Mouse (Mus musculus) stomach, embryonic 14.5 days (tissue): ENCODE results near the gene Pspn. TPM values are rescaled to one million over a fixed set of nuclear protein-coding genes. Genes with fewer than 3 reads are reported as not detected.

ENCODE experiments used
- ATAC-seq: fragments of 200-750 bp; cut with Nextera tagmentation; 2 replicates; pipeline ENCODE4 v1.8.0; 2017; ENCODE audit warnings: low read depth, moderate TSS enrichment; ENCODE audit not compliant: insufficient number of reproducible peaks, insufficient read depth, low FRiP score
- H3K27ac ChIP-seq: fragments of 300-500 bp; sonication (generic); 2 replicates; pipeline ENCODE4 v1.5.1; 2014; ENCODE audit warnings: mild to moderate bottlenecking, low read length, moderate library complexity, mixed read lengths
- H3K27me3 ChIP-seq: fragments of 300-500 bp; sonication (generic); 2 replicates; pipeline ENCODE4 v1.6.1; 2014; ENCODE audit warnings: low read length, control low read depth, mixed read lengths; ENCODE audit not compliant: control insufficient read depth, insufficient read depth
- H3K36me3 ChIP-seq: fragments of 300-500 bp; sonication (generic); 2 replicates; pipeline ENCODE4 v1.6.1; 2014; ENCODE audit warnings: mild to moderate bottlenecking, control low read depth, low read length, moderate library complexity, mixed read lengths; ENCODE audit not compliant: control insufficient read depth, insufficient read depth
- H3K4me1 ChIP-seq: fragments of 300-500 bp; sonication (generic); 2 replicates; pipeline ENCODE4 v1.6.1; 2014; ENCODE audit warnings: low read length, control low read depth, mixed read lengths; ENCODE audit not compliant: control insufficient read depth, insufficient read depth
- H3K4me2 ChIP-seq: fragments of 300-500 bp; sonication (generic); replicated peaks from 2 replicates; pipeline ENCODE4 v1.6.1; 2014; ENCODE audit warnings: low read depth, low read length, control low read depth
- H3K4me3 ChIP-seq: fragments of 300-500 bp; sonication (generic); 2 replicates; pipeline ENCODE4 v1.5.1; 2014; ENCODE audit warnings: low read depth, low read length, control low read depth
- H3K9ac ChIP-seq: fragments of 300-500 bp; sonication (generic); replicated peaks from 2 replicates; pipeline ENCODE4 v1.6.1; 2014; ENCODE audit warnings: low read depth, mild to moderate bottlenecking, control low read depth, low read length, moderate library complexity, mixed read lengths
- H3K9me3 ChIP-seq: fragments of 300-500 bp; sonication (generic); 2 replicates; pipeline ENCODE4 v1.6.1; 2016; ENCODE audit warnings: low read depth, low read length, control low read depth; ENCODE audit not compliant: control insufficient read depth
- WGBS: fragments of 180-500 bp; shearing (Covaris S2); extraction: QIAGEN DNeasy Blood & Tissue Kit; methylation state at CpG from one replicate; pipeline ENCODE4 v1.1.7; 2014; 5-methylcytosine and 5-hydroxymethylcytosine counted together
- polyA plus RNA-seq: library from polyadenylated mRNA; unstranded; fragments of >200 nt; fragmentation: Nextera tagmentation; extraction: Ambion mirVana; gene quantifications from 2 replicates; pipeline ENCODE4 v1.2.1, GENCODE M21; 2014

Gene Pspn
- polyA plus RNA-seq, 1 experiment from 2014 or later: 1.0 TPM

DNA sequence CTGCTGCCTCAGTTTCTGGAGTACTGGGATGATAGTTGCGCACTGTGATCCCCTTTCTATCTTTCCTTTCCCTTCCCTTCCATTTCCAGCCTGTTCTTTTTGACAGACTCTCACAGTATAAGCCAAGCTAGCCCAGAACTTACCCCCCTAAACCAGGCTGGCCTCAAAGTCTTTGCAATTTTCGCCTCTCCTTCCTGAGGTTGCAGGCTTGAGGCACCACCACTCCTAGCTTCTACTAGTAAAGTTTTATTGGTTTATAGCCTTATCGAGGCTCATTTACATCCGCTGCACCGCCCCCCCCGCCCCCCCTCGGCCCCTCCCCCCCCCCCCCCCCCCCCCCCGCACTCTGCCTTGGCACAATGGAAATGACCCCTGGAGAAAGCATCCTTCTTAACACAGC is 20.3 kb downstream of the Pspn start:
- no peak overlapping the region for H3K27ac ChIP-seq
- no peak for ATAC-seq

GRCm38 (mm10) chr17:56976531-56977390 is 23.1 kb downstream of the Pspn start:
- WGBS: 71% methylated on average over 8 of the region's 8 CpGs
- Histone ChIP-seq H3K36me3 (no peaks in the 10 kb centered on the region), H3K9ac (no peak overlapping the region), H3K4me3 (no peak overlapping the region), H3K27me3 (no peaks in the 10 kb centered on the region), H3K4me1 (no peaks in the 10 kb centered on the region), H3K27ac (no peak overlapping the region), H3K9me3 (no peaks in the 10 kb centered on the region), H3K4me2 (no peak overlapping the region)
- ATAC-seq: no peak

More for the DNA sequence above, 20.3 kb downstream of the Pspn start:
- 29% methylated on average over 7 of the region's 8 CpGs for WGBS
- Histone ChIP-seq H3K4me2 (no peak overlapping the region), H3K36me3 (no peaks in the 10 kb centered on the region), H3K9ac (no peak overlapping the region), H3K27me3 (no peaks in the 10 kb centered on the region), H3K4me1 (no peaks in the 10 kb centered on the region), H3K9me3 (no peaks in the 10 kb centered on the region), H3K4me3 (no peak overlapping the region)

GRCm38 (mm10) chr17:56975391-56975790 is 24.4 kb downstream of the Pspn start:
- WGBS: 69% methylated on average over 3 of the region's 3 CpGs
- H3K4me1 ChIP-seq: no peaks in the 10 kb centered on the region
- no peaks in the 10 kb centered on the region for H3K36me3 ChIP-seq
- no peak overlapping the region for H3K27ac ChIP-seq
- no peak for ATAC-seq
- H3K4me2 ChIP-seq: no peak overlapping the region
- H3K27me3 ChIP-seq: no peaks in the 10 kb centered on the region
- H3K9ac ChIP-seq: no peak overlapping the region
- H3K9me3 ChIP-seq: no peaks in the 10 kb centered on the region
- no peak overlapping the region for H3K4me3 ChIP-seq

- Histone ChIP-seq H3K9ac (no peak overlapping the region), H3K4me3 (no peak overlapping the region), H3K4me1 (no peaks in the 10 kb centered on the region), H3K36me3 (no peaks in the 10 kb centered on the region), H3K27me3 (no peaks in the 10 kb centered on the region), H3K9me3 (no peaks in the 10 kb centered on the region), H3K4me2 (no peak overlapping the region), H3K27ac (no peak overlapping the region)
- 73% methylated on average over 5 of the region's 5 CpGs for WGBS
- no peak for ATAC-seq
These were observed 25.0 kb downstream of the Pspn start for GRCm38 (mm10) chr17:56974708-56975240.

GRCm38 (mm10) chr17:56973956-56974707 is 25.7 kb downstream of the Pspn start:
- no peaks in the 10 kb centered on the region for H3K36me3 ChIP-seq
- no peak for ATAC-seq
- H3K9me3 ChIP-seq: no peaks in the 10 kb centered on the region
- 64% methylated on average over 13 of the region's 14 CpGs for WGBS
- no peak overlapping the region for H3K4me3 ChIP-seq
- H3K9ac ChIP-seq: no peak overlapping the region
- H3K4me1 ChIP-seq: no peaks in the 10 kb centered on the region
- H3K27ac ChIP-seq: no peak overlapping the region
- no peaks in the 10 kb centered on the region for H3K27me3 ChIP-seq
- no peak overlapping the region for H3K4me2 ChIP-seq

DNA sequence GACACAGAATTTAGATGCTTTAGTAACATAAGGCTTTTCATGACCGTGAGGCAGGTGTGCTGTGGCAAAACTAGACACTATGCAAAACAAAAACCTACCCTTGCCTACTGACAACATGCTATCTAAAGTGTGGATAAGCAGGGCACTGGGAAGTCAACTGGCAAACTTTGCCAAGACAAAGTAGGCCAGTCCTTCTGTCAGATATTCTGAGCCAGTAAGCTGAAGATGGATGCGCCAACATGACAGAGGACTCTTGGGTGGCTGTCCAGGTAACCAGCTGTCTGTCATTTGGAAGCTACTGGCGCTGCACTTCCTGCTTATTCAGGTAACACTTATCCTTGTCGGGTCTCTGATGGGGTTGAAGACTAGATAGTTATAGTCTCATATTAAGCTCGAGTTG is 29.7 kb downstream of the Pspn start:
- Histone ChIP-seq H3K27me3 (no peaks in the 10 kb centered on the region), H3K9me3 (no peaks in the 10 kb centered on the region), H3K4me2 (no peak overlapping the region), H3K36me3 (no peaks in the 10 kb centered on the region), H3K4me1 (no peaks in the 10 kb centered on the region), H3K4me3 (no peak overlapping the region), H3K9ac (no peak overlapping the region), H3K27ac (no peak overlapping the region)
- WGBS: 73% methylated on average over 5 of the region's 5 CpGs
- ATAC-seq: no peak

DNA sequence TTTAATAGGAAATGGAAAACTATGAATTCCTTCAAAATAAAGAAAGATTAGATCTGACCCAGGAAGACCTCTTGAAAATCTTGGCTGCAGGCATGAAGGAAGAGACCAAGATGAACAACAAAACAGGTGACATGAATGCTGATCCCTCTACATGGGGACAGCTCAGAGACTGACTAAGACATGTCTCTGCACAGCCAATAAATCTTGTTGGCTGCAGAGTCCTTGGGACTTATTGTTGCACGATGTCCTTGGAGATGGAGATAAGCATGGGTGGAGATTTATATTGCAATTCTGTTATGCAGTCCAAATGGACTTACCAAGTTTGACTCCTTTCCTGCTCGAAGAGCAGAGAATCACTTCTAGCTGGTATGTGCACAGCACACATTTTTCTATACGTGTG is 30.5 kb downstream of the Pspn start:
- no peak overlapping the region for H3K4me3 ChIP-seq
- H3K9me3 ChIP-seq: no peaks in the 10 kb centered on the region
- 58% methylated on average over 3 of the region's 3 CpGs for WGBS
- H3K27me3 ChIP-seq: no peaks in the 10 kb centered on the region
- no peak for ATAC-seq
- H3K9ac ChIP-seq: no peak overlapping the region
- no peak overlapping the region for H3K27ac ChIP-seq
- H3K4me2 ChIP-seq: no peak overlapping the region
- H3K36me3 ChIP-seq: no peaks in the 10 kb centered on the region
- no peaks in the 10 kb centered on the region for H3K4me1 ChIP-seq

- 70% methylated on average over 6 of the region's 6 CpGs for WGBS
- no peaks in the 10 kb centered on the region for H3K4me1 ChIP-seq
- no peak overlapping the region for H3K4me3 ChIP-seq
- H3K9me3 ChIP-seq: no peaks in the 10 kb centered on the region
- no peaks in the 10 kb centered on the region for H3K36me3 ChIP-seq
- no peak for ATAC-seq
- no peak overlapping the region for H3K9ac ChIP-seq
- no peak overlapping the region for H3K27ac ChIP-seq
- no peaks in the 10 kb centered on the region for H3K27me3 ChIP-seq
- H3K4me2 ChIP-seq: no peak overlapping the region
These were observed 36.2 kb downstream of the Pspn start for GRCm38 (mm10) chr17:56963646-56964045.
